Mouse (Mus musculus): Measurements from ENCODE around the gene Fras1. TPM values are rescaled to one million over a fixed set of nuclear protein-coding genes. Genes with fewer than 3 reads are reported as not detected.

Fras1 gene
- 0.06 TPM for total RNA-seq (2023)

GRCm38 (mm10) chr5:96373567-96373985 lies at the start of gene Fras1:
Fras1 (plus strand) TSS chr5:96373955.

GRCm38 (mm10) chr5:96792936-96793718 lies 419.4 kb downstream of the Fras1 start, which contains the start of gene Anxa3:
Anxa3 (plus strand) TSS chr5:96793339.

Other genes starting within 250 kb of the Fras1 start
- gene Cnot6l, start 209.8 kb upstream of the Fras1 start, total RNA-seq (2023), result 196 TPM
- 13.0 TPM for gene Mrpl1, start 164.5 kb upstream of the Fras1 start, total RNA-seq (2023)

Data from CD8-positive naive resting alpha-beta T cell, adult 57 days (primary cell).